Mouse (Mus musculus): ENCODE measurements around the gene Mon2.
"Not testable (repeated sequence)": the region's sequence is repeated elsewhere in the genome, so short reads cannot be mapped to it uniquely, and the experiment has no call there.

Gene Mon2

GRCm38 (mm10) chr10:122990606-122991005 lies 85.7 kb downstream of the Mon2 start:
- no peak for DNase-seq

GRCm38 (mm10) chr10:122989916-122990315 lies 86.4 kb downstream of the Mon2 start:
- no peak for DNase-seq

GRCm38 (mm10) chr10:122988372-122988771 lies 87.9 kb downstream of the Mon2 start:
- no peak for DNase-seq

- peak; percentile 63 for DNase-seq
Observed at GRCm38 (mm10) chr10:122987671-122988128, 88.6 kb downstream of the Mon2 start.

GRCm38 (mm10) chr10:122986320-122987225 lies 89.7 kb downstream of the Mon2 start:
- DNase-seq = peak; percentile 78

GRCm38 (mm10) chr10:122985515-122986319 lies 90.6 kb downstream of the Mon2 start:
- DNase-seq = peak; percentile 88

GRCm38 (mm10) chr10:122985252-122985514 lies 91.1 kb downstream of the Mon2 start:
- DNase-seq = peak; percentile 58

- DNase-seq = no peak
Observed at GRCm38 (mm10) chr10:122984531-122985251, 91.6 kb downstream of the Mon2 start.

GRCm38 (mm10) chr10:122983579-122984530 lies 92.5 kb downstream of the Mon2 start:
- no peak for DNase-seq

GRCm38 (mm10) chr10:122982909-122983578 lies 93.3 kb downstream of the Mon2 start:
- DNase-seq = no peak

GRCm38 (mm10) chr10:122980123-122980522 lies 96.2 kb downstream of the Mon2 start:
- no peak for DNase-seq

- no peak for DNase-seq
Observed at GRCm38 (mm10) chr10:122979356-122979755, 96.9 kb downstream of the Mon2 start.

- no peak for DNase-seq
Observed at GRCm38 (mm10) chr10:122976038-122976437, 100.3 kb downstream of the Mon2 start.

GRCm38 (mm10) chr10:122973241-122973640 lies 103.1 kb downstream of the Mon2 start:
- DNase-seq = no peak

GRCm38 (mm10) chr10:122970188-122970587 lies 106.1 kb downstream of the Mon2 start:
- no peak for DNase-seq

- DNase-seq = no peak
Observed at GRCm38 (mm10) chr10:122966421-122966820, 109.9 kb downstream of the Mon2 start.

GRCm38 (mm10) chr10:122965650-122966049 lies 110.7 kb downstream of the Mon2 start:
- DNase-seq = not testable (repeated sequence)

GRCm38 (mm10) chr10:122964241-122964636 lies 112.1 kb downstream of the Mon2 start:
- no peak for DNase-seq

GRCm38 (mm10) chr10:122963463-122964240 lies 112.7 kb downstream of the Mon2 start:
- no peak for DNase-seq

- no peak for DNase-seq
Observed at GRCm38 (mm10) chr10:122962651-122963050, 113.7 kb downstream of the Mon2 start.

GRCm38 (mm10) chr10:122961494-122961893 lies 114.8 kb downstream of the Mon2 start:
- peak; percentile 41 for DNase-seq
